Mouse (Mus musculus): ENCODE results near the gene Clpsl2. TPM values are rescaled to one million over a fixed set of nuclear protein-coding genes. Genes with fewer than 3 reads are reported as not detected.

The Clpsl2 gene
- polyA plus RNA-seq, 1 experiment: not detected

DNA sequence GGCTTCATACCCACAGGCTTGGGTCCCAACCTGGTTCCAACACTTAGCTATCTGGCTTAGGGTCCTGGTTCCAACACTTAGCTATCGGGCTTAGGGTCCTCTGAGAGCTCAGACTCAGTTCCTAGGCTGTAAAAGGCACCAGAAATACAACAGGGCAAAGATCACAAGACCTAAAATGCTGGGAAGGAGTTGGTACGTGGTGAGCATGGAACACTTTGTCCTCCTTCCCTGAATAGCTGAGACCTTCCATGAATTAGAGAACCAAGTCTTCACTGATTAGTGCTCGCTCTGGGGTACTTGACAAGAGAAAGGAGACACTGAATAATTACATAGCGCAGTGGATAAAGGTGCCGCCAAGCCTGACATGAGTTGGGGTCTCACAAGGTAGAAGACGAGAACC is 27.3 kb upstream of the Clpsl2 start:
- peak overlapping the region; percentile 15; the same call in 1 of the 2 replicates for H3K27ac ChIP-seq (ENCODE audit: insufficient read depth, low read length)
- peaks cover 3% of the 10 kb centered on the region; the same call in 1 of the 2 replicates for H3K4me1 ChIP-seq (ENCODE audit: control insufficient read depth, insufficient read depth, low read length)
- no peak for TF ChIP-seq POLR2A (IDR thresholded peaks at IDR 0.05; ENCODE audit: borderline replicate concordance, insufficient read depth, low read length)
- TF ChIP-seq CTCF (IDR thresholded peaks at IDR 0.05; ENCODE audit: borderline replicate concordance, insufficient read depth, low read depth, low read length): no peak
- 40% methylated on average over 6 of the region's 6 CpGs for WGBS
- DNase-seq: no peak
- no peaks in the 10 kb centered on the region for H3K27me3 ChIP-seq (ENCODE audit: control insufficient read depth, insufficient read depth, low read length)
- H3K4me3 ChIP-seq (replicated peaks; ENCODE audit: insufficient read depth, low read depth, low read length): peak overlapping the region; percentile 91

DNA sequence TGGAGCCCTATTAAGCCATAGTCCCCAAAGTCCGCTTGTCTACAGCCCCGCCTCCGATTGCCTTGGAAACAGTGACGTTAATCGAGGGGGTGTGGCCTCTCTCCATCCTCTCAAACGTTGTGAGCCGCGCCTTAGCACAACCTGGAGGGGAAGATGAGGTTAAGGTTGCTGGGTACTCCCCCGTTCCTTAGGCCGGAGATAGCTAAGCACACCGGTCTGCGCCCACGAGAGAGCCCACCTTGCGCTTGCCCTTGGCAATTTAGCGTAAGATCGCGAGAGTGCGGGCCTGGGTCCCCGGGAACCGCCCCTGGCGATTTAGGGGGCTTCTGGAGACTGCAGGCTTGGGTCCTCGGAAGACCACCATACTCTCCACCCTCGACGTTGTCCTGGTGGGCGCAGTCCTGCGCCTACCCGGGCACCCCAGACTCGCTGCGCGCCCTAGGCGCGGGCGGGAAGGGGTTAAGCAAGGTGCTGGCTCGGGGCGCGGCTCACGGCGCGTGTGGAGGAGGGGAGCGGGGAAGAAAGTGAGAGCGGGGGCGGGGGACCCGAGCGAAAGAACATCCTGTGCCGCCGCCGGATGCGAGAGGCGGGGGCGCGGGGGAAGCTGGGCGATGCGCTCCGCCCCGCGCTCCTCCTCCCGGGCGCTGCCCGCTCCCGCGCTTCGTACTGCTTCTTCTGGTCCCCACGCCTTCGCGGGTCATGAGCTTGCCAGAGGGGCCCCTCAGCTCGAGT is 26.4 kb upstream of the Clpsl2 start:
- Histone ChIP-seq H3K4me3 (replicated peaks; ENCODE audit: insufficient read depth, low read depth, low read length) (peak overlapping the region; percentile 91), H3K27ac (ENCODE audit: insufficient read depth, low read length) (peak overlapping the region; percentile 93), H3K4me1 (ENCODE audit: control insufficient read depth, insufficient read depth, low read length) (peaks cover 4% of the 10 kb centered on the region; the same call in 1 of the 2 replicates), H3K27me3 (ENCODE audit: control insufficient read depth, insufficient read depth, low read length) (no peaks in the 10 kb centered on the region)
- under 1% methylated on average over 66 of the region's 66 CpGs for WGBS
- peak; percentile 95 to 97 for DNase-seq
- TF ChIP-seq POLR2A (IDR thresholded peaks at IDR 0.05; ENCODE audit: borderline replicate concordance, insufficient read depth, low read length) (peak; percentile 95), CTCF (IDR thresholded peaks at IDR 0.05; ENCODE audit: borderline replicate concordance, insufficient read depth, low read depth, low read length) (no peak)

DNA sequence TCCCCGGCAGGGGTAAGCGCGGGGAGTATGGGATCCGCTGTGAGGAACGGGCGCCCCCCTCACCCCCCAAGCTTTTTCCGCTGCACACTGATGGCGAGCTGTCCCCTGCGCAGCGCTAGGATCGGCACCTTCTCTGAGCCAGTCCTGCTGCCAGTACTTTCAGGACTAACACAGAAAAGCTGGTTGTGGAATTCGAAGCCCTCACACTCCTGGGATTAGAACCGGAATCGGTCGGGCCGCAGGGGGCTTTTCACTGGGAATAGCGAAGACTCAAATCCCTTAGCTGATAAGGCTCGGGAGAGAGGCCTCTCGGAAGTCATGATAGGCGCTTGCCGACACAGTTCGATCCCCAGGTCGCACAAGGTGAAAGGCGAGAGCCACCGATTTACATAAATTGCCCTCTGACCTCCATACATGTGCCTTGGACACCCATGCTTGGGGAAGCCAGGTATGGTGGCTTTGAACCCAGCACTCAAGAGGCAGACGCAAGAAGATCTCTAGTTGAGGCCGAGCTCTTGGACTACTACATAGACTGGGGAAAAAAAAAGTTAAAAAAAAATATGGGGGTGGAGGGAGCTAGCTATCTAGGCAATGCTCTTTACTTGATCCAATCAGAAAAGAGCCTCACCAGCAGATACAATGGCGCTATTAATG is 25.7 kb upstream of the Clpsl2 start:
- peak overlapping the region; percentile 91 for H3K4me3 ChIP-seq (replicated peaks; ENCODE audit: insufficient read depth, low read depth, low read length)

DNA sequence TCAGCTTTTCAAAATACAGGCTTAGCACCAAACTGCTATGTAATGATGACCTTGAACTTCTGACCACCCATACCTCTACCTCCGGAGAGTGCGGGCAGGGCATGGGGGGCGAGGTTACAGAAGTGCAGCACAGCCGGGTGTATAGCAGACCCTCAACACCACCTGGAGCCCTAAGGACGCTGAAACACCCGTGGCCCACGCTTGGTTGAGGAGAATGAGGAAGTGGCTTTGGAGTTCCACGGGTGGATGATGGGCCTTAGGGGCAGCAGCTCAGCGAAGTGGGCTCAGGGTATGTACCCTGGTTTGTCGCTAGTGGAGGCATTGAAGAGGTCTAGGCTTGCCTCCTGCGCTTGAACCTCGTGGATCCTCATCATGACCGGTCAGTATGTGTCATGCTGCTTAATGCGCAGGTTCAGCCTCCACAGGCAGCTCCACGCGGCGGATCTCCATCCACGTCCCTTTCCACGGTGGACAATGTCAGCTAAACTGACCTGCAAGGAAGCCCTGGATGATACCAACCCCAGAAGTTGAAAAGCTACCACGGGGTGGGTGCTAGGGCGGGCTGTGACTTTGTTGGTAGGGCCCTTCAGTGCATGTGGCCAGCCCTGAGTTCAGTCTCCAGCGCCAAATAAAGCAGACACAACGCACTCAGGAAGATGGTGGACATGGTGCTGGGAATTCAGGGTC is 25.1 kb upstream of the Clpsl2 start:
- no peaks in the 10 kb centered on the region for H3K27me3 ChIP-seq (ENCODE audit: control insufficient read depth, insufficient read depth, low read length)
- peaks cover 5% of the 10 kb centered on the region; the same call in 1 of the 2 replicates for H3K4me1 ChIP-seq (ENCODE audit: control insufficient read depth, insufficient read depth, low read length)
- no peak overlapping the region for H3K27ac ChIP-seq (ENCODE audit: insufficient read depth, low read length)
- 93% methylated on average over 23 of the region's 23 CpGs for WGBS
- no peak for TF ChIP-seq CTCF (IDR thresholded peaks at IDR 0.05; ENCODE audit: borderline replicate concordance, insufficient read depth, low read depth, low read length)
- no peak for TF ChIP-seq POLR2A (IDR thresholded peaks at IDR 0.05; ENCODE audit: borderline replicate concordance, insufficient read depth, low read length)
- no peak overlapping the region for H3K4me3 ChIP-seq (replicated peaks; ENCODE audit: insufficient read depth, low read depth, low read length)
- DNase-seq: no peak

More for the DNA sequence above, 25.7 kb upstream of the Clpsl2 start:
- WGBS: 20% methylated on average over 28 of the region's 28 CpGs
- H3K4me1 ChIP-seq (ENCODE audit: control insufficient read depth, insufficient read depth, low read length): peaks cover 5% of the 10 kb centered on the region; the same call in 1 of the 2 replicates
- TF ChIP-seq POLR2A (IDR thresholded peaks at IDR 0.05; ENCODE audit: borderline replicate concordance, insufficient read depth, low read length): no peak
- no peak for TF ChIP-seq CTCF (IDR thresholded peaks at IDR 0.05; ENCODE audit: borderline replicate concordance, insufficient read depth, low read depth, low read length)
- H3K27me3 ChIP-seq (ENCODE audit: control insufficient read depth, insufficient read depth, low read length): no peaks in the 10 kb centered on the region
- no peak for DNase-seq
- H3K27ac ChIP-seq (ENCODE audit: insufficient read depth, low read length): peak overlapping the region; percentile 57; the same call in 1 of the 2 replicates

DNA sequence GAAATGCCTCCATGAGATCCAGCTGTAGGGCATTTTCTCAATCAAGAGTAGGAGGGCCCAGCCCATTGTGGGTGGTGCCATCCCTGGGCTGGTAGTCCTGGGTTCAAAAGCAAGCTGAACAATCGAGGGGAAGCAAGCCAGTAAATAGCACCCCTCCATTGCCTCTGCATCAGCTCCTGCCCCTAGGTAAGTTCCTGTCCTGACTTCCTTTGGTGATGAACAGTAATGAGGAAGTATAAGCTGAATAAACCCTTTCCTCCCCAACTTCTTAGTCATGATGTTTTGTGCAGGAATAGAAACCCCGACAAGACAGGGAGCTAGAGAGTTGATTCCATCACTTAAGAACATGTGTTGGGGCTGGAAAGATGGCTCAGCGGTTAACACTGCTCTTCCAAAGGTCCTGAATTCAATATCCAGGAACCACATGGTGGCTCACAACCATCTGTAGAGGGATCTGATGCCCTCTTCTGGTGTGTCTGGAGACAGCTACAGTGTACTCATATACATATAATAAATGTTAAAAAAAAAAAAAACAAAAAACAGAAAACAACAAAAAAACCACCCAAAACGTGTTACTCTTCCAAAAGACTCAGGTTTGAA is 24.3 kb upstream of the Clpsl2 start:
- no peak for DNase-seq
- 74% methylated on average over 4 of the region's 4 CpGs for WGBS
- peaks cover 5% of the 10 kb centered on the region; the same call in 1 of the 2 replicates for H3K4me1 ChIP-seq (ENCODE audit: control insufficient read depth, insufficient read depth, low read length)

DNA sequence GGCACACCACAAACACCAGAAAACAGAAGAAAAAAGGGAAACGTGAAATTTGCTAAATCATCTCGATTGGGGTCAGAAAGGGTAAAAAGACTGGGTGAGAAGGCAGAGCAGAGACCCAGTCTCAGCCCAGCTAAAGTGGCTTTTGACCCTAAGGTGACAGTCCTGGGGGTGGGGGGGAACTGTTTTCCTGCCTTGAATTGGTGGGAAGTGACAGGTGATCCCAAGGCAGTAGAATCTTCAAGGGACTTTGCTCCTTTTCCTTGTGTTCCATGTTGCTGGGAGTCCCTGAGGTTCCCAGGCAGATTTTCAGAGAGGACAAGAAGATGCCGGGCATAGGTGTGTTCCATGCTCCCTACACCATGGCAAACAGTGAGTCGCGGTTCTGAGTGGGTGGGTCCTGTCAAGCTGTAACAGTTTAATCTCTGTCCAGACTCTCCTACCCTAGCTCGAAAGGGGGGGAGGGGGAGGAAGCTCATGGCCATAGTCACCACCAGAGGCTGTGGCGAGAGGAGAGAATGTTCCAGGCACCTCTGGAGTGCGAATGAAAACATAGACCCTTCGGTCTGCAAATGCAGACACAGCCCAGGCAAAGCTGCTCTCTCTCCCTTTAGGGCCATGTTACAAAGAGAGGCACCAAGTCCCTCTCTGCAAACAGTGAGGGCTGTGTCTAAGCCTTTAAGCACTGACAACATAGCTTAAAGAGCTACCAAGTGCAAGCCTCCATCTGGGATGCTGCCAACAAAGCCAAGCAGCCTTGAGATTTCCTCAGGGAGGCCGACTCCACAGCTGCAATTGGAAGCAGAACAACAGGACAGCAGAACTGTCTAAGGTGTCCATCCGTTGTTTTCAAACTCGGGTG is 21.8 kb upstream of the Clpsl2 start:
- Histone ChIP-seq H3K4me3 (replicated peaks; ENCODE audit: insufficient read depth, low read depth, low read length) (no peak overlapping the region), H3K27ac (ENCODE audit: insufficient read depth, low read length) (no peak overlapping the region), H3K27me3 (ENCODE audit: control insufficient read depth, insufficient read depth, low read length) (no peaks in the 10 kb centered on the region), H3K4me1 (ENCODE audit: control insufficient read depth, insufficient read depth, low read length) (0 out of 2 replicates have a peak, but pooled peaks cover 2% of the 10 kb centered on the region)
- WGBS: 46% methylated on average over 12 of the region's 12 CpGs
- DNase-seq: no peak
- no peak for TF ChIP-seq POLR2A (IDR thresholded peaks at IDR 0.05; ENCODE audit: borderline replicate concordance, insufficient read depth, low read length)
- no peak for TF ChIP-seq CTCF (IDR thresholded peaks at IDR 0.05; ENCODE audit: borderline replicate concordance, insufficient read depth, low read depth, low read length)

More for the DNA sequence above, 24.3 kb upstream of the Clpsl2 start:
- no peak for TF ChIP-seq CTCF (IDR thresholded peaks at IDR 0.05; ENCODE audit: borderline replicate concordance, insufficient read depth, low read depth, low read length)
- TF ChIP-seq POLR2A (IDR thresholded peaks at IDR 0.05; ENCODE audit: borderline replicate concordance, insufficient read depth, low read length): no peak
- Histone ChIP-seq H3K27me3 (ENCODE audit: control insufficient read depth, insufficient read depth, low read length) (no peaks in the 10 kb centered on the region), H3K27ac (ENCODE audit: insufficient read depth, low read length) (no peak overlapping the region), H3K4me3 (replicated peaks; ENCODE audit: insufficient read depth, low read depth, low read length) (no peak overlapping the region)

DNA sequence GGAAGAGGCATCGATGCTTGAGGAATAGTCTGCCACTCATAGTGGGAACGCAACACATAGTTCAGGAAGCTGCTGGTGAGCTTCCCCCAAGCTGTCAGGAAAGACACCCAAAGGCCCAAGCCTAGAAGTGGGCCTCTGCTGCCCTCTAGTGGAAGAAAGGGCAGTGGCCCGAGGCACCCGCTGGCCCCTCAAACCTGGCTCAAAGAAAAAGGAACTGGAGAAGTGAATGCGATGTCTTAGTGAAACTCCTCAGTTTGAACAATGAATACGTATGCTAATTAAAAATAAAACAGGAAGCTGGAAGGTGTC is 21.2 kb upstream of the Clpsl2 start:
- no peak for TF ChIP-seq POLR2A (IDR thresholded peaks at IDR 0.05; ENCODE audit: borderline replicate concordance, insufficient read depth, low read length)
- TF ChIP-seq CTCF (IDR thresholded peaks at IDR 0.05; ENCODE audit: borderline replicate concordance, insufficient read depth, low read depth, low read length): peak; percentile 94
- Histone ChIP-seq H3K27me3 (ENCODE audit: control insufficient read depth, insufficient read depth, low read length) (no peaks in the 10 kb centered on the region), H3K4me3 (replicated peaks; ENCODE audit: insufficient read depth, low read depth, low read length) (no peak overlapping the region), H3K4me1 (ENCODE audit: control insufficient read depth, insufficient read depth, low read length) (0 out of 2 replicates have a peak, but pooled peaks cover 2% of the 10 kb centered on the region), H3K27ac (ENCODE audit: insufficient read depth, low read length) (no peak overlapping the region)
- peak; percentile 77 to 85 for DNase-seq
- WGBS: 6% methylated on average over 6 of the region's 6 CpGs
